Mouse (Mus musculus) thymus, adult 2 months (tissue): Measurements from ENCODE around the gene Evl. TPM values are rescaled to one million over a fixed set of nuclear protein-coding genes. Genes with fewer than 3 reads are reported as not detected.

Source experiments
- DNase-seq: peaks from one replicate; pipeline ENCODE4 v3.0.0; 2021
- H3K27ac ChIP-seq: fragments of 200-500 bp; 2 replicates; pipeline ENCODE4 v1.5.1; 2012; ENCODE audit warnings: low read length, control low read depth; ENCODE audit not compliant: control insufficient read depth, insufficient read depth
- H3K27me3 ChIP-seq: fragments of 200-500 bp; 2 replicates; pipeline ENCODE4 v1.6.1; 2012; ENCODE audit warnings: mild to moderate bottlenecking, low read length, moderate library complexity, mixed read lengths; ENCODE audit not compliant: control insufficient read depth, insufficient read depth
- H3K36me3 ChIP-seq: fragments of 200-500 bp; 2 replicates; pipeline ENCODE4 v1.6.1; 2012; ENCODE audit warnings: mild to moderate bottlenecking, low read length, moderate library complexity; ENCODE audit not compliant: control insufficient read depth, insufficient read depth
- H3K4me1 ChIP-seq: fragments of 200-500 bp; replicated peaks from 2 replicates; pipeline ENCODE4 v1.6.1; 2012; ENCODE audit warnings: low read length; ENCODE audit not compliant: control insufficient read depth, insufficient read depth
- H3K4me3 ChIP-seq: fragments of 200-500 bp; 2 replicates; pipeline ENCODE4 v1.5.1; 2012; ENCODE audit warnings: mild to moderate bottlenecking, low read length, control low read depth, moderate library complexity; ENCODE audit not compliant: control insufficient read depth, insufficient read depth
- CTCF ChIP-seq: fragments of 200-500 bp; IDR thresholded peaks from 2 replicates; pipeline ENCODE4 v1.5.1; 2012; ENCODE audit warnings: mild to moderate bottlenecking, control low read depth, low read length, moderate library complexity, borderline replicate concordance; ENCODE audit not compliant: control insufficient read depth, poor library complexity, insufficient read depth; ENCODE audit errors: extremely low read depth
- POLR2A ChIP-seq: fragments of 200-500 bp; IDR thresholded peaks from 2 replicates; pipeline ENCODE4 v1.6.1; 2012; ENCODE audit warnings: mild to moderate bottlenecking, low read length, control low read depth, moderate library complexity; ENCODE audit not compliant: control insufficient read depth, poor library complexity, insufficient read depth; ENCODE audit errors: extremely low read depth
- WGBS: fragments of 180-500 bp; shearing (Covaris S2); methylation state at CpG from one replicate; pipeline ENCODE4 v1.1.7; 2018; 5-methylcytosine and 5-hydroxymethylcytosine counted together
- polyA plus RNA-seq: library from polyadenylated mRNA; depleted of rRNA; stranded (reverse); fragments of >200 nt; gene quantifications from 2 replicates; pipeline ENCODE4 v1.2.3, GENCODE M21; 2012

Gene Evl
- polyA plus RNA-seq, 1 experiment, result 172 TPM

DNA sequence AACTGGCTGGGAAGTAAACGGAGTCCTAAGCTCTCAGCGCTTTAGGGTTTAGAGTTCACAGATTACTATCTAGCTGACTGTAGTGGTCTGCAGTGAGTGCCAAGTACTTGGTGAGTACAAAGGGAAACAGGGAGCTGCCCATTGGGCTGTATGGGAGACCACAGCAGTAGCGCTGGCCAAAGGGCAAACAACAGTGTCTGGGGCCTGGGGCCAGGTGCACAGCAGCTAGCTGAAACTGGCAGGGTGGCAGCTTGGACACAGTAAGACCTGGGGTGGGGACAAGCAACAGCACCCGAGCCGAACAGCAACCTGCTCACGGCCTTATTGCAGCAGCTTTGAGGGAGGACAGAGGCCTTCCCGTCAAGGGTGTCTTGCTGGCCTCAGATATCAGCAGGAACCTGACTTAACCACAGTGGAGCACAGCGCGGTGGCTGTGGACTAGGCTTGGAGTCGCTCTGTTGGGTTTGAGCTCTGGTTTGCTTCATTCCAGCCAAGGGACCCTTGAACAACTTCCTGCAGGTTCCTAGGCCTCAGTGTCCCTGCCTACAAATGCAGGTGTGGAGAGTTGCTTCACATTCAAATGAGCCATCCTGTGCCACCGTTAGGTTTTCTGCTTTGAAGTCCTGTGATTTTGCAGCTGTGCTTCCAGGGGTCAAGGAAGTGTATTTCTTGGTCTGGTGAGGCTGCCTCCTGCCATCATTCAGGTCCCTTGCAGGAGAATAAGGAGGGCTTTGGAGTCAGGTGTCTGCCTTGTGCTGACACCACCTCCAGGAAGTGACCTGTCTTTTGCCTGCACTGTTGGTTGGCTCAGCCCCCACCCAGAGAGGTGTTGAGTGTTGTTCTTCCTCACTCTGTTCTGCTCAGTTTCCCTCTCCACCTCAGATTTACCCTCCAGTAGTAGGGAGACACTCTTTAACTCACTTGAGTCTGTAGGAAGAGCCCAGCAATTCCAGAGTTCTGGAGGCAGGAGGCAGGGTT, 99.1 kb downstream of the Evl start:
- Histone ChIP-seq H3K27ac (0 out of 2 replicates have a peak overlapping the region, but pooled peaks have one; percentile 24), H3K27me3 (no peaks in the 10 kb centered on the region), H3K4me3 (no peak overlapping the region), H3K4me1 (peaks cover 33% of the 10 kb centered on the region), H3K36me3 (peaks cover 12% of the 10 kb centered on the region)
- DNase-seq, result no peak
- TF ChIP-seq POLR2A, result no peak
- TF ChIP-seq CTCF, result no peak
- 26% methylated on average over 11 of the region's 11 CpGs for WGBS

- H3K4me3 ChIP-seq, result no peak overlapping the region
- peaks cover 2% of the 10 kb centered on the region; the same call in 1 of the 2 replicates for H3K36me3 ChIP-seq
- no peaks in the 10 kb centered on the region for H3K27me3 ChIP-seq
- WGBS, result 97% methylated on average over 1 of the region's 1 CpGs
- DNase-seq, result peak; percentile 77
- peaks cover 24% of the 10 kb centered on the region for H3K4me1 ChIP-seq
- TF ChIP-seq POLR2A (no peak), CTCF (peak; percentile 71; the same call in 1 of the 2 replicates)
- no peak overlapping the region for H3K27ac ChIP-seq
Measured at GRCm38 (mm10) chr12:108657350-108657749, 102.8 kb downstream of the Evl start.

DNA sequence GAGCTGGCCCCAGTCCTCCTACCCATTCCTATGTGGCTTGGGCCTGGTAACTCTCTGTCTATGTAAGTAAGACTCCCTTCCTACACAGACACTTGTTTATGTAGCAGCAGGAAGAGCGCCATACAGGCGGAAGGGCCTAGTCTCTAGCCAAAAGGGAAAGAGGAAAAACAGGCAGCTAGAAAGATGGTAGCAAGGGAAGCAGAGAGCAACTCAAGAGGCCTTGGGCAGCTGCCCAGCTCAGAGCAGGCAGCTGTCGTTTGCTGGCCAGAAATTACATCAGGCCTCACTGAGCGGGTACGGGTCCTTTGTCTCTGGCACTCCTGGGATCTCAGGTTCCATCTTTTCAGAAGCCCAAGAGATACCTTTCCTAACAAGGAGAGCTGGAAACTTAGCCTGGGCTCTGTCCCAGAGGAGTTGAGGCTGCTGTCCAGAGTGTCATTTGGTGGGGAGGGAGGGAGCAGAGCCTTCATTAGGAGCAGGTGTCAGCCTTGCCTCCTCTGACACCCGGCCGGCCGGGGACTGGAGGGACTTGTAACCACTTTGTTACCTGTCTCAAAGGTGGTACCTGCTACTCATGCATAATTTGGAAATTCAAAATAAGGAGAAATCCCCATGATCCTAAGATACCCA, 114.2 kb downstream of the Evl start:
- no peaks in the 10 kb centered on the region for H3K27me3 ChIP-seq
- DNase-seq, result no peak
- peaks cover 32% of the 10 kb centered on the region for H3K4me1 ChIP-seq
- H3K36me3 ChIP-seq, result no peaks in the 10 kb centered on the region
- no peak overlapping the region for H3K4me3 ChIP-seq
- H3K27ac ChIP-seq, result no peak overlapping the region
- 90% methylated on average over 8 of the region's 8 CpGs for WGBS
- no peak for TF ChIP-seq CTCF
- no peak for TF ChIP-seq POLR2A

GRCm38 (mm10) chr12:108671541-108671940, 117.0 kb downstream of the Evl start:
- no peaks in the 10 kb centered on the region for H3K36me3 ChIP-seq
- WGBS, result 12% methylated on average over 2 of the region's 2 CpGs
- DNase-seq, result peak; percentile 33
- no peak overlapping the region for H3K4me3 ChIP-seq
- 0 out of 2 replicates have a peak overlapping the region, but pooled peaks have one; percentile 5 for H3K27ac ChIP-seq
- H3K4me1 ChIP-seq, result peaks cover 50% of the 10 kb centered on the region
- TF ChIP-seq CTCF (no peak), POLR2A (no peak)
- no peaks in the 10 kb centered on the region for H3K27me3 ChIP-seq

- WGBS, result 29% methylated on average over 4 of the region's 4 CpGs
- TF ChIP-seq POLR2A (no peak), CTCF (no peak)
- Histone ChIP-seq H3K27ac (peak overlapping the region; percentile 69), H3K4me3 (no peak overlapping the region), H3K36me3 (no peaks in the 10 kb centered on the region), H3K27me3 (no peaks in the 10 kb centered on the region), H3K4me1 (peaks cover 48% of the 10 kb centered on the region)
- peak; percentile 48 for DNase-seq
Measured at GRCm38 (mm10) chr12:108672908-108673307, 118.4 kb downstream of the Evl start.

DNA sequence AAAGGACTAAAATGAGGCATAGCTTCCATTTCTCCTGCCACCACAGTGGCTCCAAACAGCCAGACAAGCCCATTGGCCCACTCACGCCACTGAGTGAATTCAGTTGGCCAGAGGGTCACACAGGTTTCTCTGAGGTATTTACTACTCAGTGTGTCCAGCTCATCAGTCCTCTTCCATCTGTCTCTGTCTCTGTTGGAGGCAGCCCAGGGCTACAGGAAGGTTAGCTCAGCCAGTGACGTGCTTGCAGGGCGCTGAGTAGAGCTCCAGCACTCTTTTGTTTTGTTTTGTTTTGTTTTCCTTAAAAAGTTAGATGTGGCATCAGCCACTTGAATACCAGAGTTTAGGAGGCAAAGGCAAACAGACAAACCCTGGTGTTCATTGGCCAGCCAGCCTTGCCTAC, 119.0 kb downstream of the Evl start:
- DNase-seq, result no peak
- WGBS, result 85% methylated on average over 3 of the region's 3 CpGs
- Histone ChIP-seq H3K4me1 (peaks cover 48% of the 10 kb centered on the region), H3K27ac (peak overlapping the region; percentile 69), H3K36me3 (no peaks in the 10 kb centered on the region), H3K27me3 (no peaks in the 10 kb centered on the region), H3K4me3 (no peak overlapping the region)
- no peak for TF ChIP-seq CTCF
- no peak for TF ChIP-seq POLR2A
